Mouse (Mus musculus): ENCODE measurements around the gene Adipoq.
"Not testable (repeated sequence)": the region's sequence is repeated elsewhere in the genome, so short reads cannot be mapped to it uniquely, and the experiment has no call there.

The Adipoq gene

DNA sequence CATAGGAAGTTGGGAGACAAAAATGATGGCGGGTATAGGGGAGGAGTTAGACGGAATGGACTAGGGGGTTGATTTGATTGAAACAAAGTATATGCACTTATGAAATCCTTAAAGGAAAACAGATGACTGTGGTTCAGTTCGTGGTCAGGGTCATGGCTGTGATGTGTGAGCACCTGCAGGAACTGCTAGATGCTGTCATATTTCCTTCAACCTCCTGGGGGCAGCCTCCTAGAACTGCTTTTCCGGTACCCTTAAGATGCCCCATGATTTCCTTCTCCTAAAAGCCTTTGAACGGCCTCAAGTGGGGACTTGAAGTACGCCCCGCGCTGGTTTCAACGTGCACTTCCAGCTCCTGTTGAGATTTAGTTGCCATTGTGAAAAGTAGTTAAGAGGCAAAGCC lies 19.1 kb downstream of the Adipoq start:
- DNase-seq (ENCODE audit: low spot score), result peak; percentile 5

DNA sequence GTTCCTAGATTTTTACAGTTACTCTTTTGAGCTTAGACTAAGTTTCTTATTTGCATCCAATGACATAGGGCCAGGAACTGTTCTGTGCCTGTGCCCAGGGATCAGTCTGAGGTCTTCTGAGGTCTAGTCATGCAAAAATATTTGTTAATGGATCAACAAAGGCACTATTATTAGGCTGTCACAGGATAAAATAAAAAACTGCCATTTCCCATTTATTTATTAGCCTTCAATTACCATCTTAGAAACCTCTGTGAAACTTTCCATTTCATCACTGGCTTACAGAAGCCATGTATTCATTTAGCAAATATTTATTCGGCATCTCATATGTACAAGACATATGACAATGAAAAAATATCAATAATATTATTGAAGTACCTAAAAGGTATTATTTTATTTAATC lies 20.3 kb downstream of the Adipoq start:
- no peak for DNase-seq (ENCODE audit: low spot score)

DNA sequence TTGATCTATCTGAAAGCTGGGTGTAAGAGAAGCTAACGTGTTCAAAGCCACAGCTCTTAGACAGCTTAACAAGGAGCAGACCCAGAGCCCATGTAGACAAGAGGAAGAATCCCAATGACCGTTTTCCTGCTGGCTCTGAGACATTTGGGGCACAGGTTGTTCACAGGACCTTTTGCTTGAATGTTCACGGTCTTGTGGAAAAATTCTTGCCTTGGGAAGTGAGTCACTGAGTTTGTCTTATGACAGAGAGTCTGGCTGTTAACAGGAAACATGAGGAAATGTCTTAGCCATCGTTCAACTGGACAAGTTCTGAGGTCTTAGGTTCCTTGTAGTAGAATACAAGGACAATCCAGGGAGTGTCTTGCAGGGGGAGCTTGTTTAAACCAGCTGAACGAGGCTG lies 20.7 kb downstream of the Adipoq start:
- no peak for DNase-seq (ENCODE audit: low spot score)

DNA sequence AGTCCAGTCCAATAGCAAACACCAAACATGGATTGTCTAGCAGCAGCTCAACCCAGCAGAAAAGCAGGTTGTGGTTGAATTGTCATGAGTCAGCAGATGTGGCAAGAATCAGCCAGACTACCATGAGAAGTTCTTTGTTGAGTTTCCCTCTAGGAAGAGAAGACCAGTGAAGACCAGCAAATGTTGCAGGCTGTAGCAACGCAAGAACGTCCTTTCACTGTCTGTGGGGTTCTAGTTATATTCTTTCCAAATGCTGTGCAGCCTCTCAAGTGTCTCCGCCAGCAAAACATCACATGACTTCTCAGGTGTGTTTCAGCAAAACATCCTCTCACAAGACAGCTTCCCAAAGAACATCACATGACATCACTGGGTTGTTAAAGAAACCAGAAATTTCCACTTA lies 24.5 kb downstream of the Adipoq start:
- no peak for DNase-seq (ENCODE audit: low spot score)

DNA sequence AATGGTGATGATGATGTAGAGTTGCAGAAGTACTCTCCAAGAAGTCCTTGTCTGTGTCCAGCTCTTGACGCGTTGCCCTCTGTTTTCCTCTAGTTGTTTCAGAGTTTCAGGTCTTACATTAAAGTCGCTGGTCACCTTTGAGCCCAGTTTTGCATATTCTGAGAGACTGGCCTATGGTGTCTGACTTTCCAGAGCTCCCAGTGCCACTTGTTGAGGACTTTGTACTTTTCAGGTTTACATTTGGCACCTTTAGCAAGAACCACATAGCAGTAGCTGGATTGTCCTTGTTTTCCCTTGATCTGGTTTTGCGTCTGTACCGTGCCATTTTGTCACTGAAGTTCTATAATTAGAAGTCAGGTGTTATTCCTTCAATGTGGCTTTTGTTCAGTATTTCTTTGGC lies 27.6 kb downstream of the Adipoq start:
- DNase-seq (ENCODE audit: low spot score), result no peak

DNA sequence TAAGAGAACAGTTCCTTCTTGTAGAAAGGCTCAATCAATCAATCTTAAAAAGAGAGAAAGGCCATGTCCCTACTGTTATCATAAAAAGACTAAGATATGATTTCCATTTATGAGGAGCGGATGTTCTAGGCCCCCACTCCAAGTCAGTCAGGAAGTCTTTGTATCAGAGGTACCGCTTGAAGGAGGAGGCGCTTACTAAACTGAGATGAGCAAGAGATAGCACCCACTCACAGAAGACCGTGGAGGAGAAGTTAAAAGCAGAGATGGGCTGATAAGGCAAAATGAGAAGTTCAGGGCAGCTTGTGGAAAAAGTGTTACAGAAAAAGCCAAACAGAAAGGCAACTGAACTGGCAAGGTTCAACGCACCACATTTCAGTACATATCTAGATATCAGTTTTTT lies 28.5 kb downstream of the Adipoq start:
- DNase-seq (ENCODE audit: low spot score), result no peak

DNA sequence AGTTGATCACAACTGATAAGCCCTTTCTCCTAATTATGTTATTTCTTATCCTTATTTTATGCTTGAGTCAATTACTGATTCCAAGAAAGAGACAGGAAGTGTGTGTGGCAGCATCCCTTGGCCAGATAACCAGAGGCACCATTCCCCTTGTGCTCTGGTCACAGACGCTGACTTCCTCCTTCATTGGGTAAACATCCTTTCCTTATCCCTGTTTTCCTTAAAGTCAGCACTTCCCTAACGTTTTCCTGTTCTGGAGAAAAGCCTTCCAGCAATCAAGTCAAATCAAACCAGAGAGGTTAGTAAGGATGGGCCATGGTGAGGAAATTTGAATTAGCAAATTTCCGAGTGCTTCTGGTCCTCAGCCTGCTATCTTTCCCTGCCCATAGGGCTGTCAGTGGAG lies 29.6 kb downstream of the Adipoq start:
- no peak for DNase-seq (ENCODE audit: low spot score)

DNA sequence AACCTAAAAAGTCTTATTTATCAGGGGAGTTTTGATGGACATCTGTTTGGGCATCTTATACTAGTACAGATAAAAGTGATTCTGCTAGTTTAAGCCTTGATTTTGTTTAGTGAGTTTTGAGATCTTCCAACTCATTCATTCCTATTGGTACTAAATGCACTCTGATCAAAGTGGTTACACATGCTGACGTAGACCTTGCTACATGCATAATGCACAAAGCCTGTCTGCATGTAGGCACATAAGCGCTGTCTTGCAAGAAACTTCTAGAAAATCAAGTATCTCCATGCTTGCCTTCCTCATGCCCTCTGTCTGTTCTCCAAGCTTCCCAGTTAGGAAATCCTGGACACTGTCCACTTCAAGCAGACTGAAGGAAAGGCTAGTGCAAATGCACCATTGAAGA lies 31.5 kb downstream of the Adipoq start:
- no peak for DNase-seq (ENCODE audit: low spot score)

DNA sequence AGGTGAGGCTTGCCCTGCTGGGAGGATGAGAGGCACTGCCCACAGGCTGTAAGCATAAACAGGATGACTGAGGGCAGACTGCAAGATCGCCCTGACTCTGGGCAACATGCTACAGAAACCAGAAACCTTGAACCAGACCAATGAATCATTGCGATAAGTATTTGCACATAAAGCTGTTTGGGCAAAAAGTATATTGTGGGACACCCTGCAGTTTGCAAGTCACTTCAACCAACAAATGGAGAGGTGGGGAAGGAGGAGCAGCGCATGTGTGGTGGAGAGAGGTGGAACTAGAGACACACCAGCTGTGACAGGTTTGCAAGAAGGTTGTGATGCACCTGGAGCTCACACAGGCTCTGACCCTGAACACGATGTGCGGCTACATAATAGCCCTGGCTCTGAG lies 32.5 kb downstream of the Adipoq start:
- no peak for DNase-seq (ENCODE audit: low spot score)

DNA sequence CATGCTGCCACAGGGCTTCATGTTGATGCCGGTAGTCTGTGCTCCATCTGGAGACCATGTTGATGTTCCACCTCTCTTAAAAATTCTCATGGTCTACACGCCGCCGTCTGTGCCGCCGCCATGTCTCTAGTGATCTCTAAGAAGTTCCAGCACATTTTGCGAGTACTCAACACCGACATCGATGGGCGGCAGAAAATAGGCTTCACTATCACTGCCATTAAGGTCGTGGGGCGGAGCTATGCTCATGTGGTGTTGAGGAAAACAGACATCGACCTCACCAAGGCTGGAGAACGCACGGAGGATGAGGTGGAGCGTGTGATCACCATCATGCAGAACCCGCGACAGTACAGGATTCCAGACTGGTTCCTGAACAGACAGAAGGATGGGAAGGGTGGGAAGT lies 33.1 kb downstream of the Adipoq start:
- not testable (repeated sequence) for DNase-seq (ENCODE audit: low spot score)

DNA sequence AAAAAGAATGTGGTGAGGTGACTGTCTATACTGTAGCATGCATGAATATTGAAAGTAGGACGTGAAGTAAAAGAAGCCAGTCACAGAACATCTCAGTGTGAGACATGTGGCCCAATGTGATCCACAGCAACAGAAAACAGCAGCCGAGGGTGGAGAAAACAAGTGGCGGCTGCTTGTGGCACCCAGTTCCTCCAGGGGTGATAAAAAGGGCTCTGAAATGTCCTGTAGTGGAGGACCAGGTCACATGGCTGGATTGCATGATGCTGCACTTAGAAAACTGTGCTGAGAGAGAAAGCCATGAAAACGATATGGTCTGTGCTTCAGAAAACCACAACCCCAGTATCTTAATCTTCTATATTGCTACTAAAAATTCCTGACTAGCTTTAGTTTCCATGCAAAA lies 34.7 kb downstream of the Adipoq start:
- no peak for DNase-seq (ENCODE audit: low spot score)

DNA sequence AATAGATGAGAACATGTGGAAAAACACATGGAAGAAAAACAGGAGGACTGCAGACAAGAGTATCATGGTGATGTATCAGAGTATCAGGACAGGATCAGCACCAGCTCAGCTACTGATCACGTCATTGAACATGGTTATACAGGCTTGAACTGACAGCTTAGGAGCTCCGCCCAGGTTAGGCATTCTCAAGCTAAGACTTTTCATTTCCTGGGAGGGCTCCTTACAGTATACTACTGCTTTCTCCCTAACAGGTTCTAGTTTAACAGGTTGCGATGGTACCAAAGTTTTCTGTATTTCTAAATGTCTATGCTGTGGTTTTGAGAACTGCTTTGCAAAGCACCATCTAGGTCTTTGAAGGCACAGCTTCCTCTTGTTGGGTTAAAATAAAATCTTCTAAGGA lies 35.2 kb downstream of the Adipoq start:
- no peak for DNase-seq (ENCODE audit: low spot score)

DNA sequence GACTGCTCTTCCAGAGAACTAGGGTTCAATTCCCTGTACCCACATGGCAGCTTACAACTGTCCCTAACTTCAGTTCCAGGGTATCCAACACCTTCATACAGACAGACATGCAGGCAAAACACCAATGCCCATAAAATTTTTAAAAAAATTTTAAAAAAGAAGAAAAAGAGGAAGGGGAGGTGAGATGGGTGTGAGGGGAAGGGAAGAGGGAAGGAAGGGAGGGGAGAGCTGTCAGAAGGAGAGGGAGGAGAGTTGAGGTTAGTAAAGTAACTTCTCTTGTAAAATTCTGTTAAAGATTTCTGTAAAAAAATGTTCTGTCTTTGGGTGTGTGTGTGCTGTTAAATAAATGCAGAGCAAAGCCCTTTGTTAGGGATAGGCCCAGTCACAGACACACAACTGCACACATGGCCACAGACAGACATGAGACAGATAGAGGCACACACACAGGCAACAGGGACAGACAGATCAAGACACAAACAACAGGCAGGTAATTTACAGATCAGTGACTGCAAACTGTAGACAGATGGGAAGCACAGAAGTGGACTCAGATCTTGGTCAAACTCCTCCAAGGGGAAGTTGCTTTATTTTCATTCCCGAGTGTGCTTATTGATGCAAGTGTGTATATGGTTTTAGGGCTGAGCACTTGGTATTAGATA lies 35.7 kb downstream of the Adipoq start:
- no peak for DNase-seq (ENCODE audit: low spot score)

DNA sequence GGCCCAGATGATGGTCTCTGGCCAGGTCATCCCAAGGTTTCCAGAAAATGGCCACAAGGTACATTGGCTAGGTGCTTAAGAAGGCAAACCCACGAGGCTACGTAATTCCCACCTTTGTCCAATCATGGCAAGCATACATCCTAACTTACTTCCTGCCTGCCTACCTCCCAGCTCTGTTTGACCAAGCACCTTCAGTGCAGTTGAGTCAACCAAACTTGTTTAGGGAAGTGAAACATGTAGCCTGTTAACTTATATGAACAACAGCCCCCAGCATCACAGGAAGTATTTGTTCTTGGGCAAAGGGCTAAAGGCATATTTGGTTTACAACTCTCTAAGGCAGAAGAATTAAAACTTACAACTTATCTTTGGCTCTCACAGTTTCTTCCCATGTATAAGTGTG lies 39.5 kb downstream of the Adipoq start:
- no peak for DNase-seq (ENCODE audit: low spot score)

DNA sequence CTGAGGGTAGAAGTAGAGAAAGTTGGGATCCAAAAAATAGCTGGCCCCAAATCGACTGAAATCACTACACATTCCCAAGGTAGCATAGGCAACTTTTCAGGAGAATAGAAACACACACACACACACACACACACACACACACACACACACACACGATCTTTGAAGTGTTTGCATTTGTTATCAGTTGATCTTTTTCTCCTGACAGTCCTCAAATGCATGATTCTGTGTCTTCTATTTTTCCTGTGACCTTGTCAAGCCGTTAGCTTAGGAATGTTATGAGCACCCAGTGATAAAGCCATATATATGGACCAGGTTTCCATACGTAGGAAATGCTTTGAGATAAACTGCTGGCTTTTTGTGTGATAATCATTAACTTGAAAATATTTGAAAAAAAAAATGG lies 40.1 kb downstream of the Adipoq start:
- no peak for DNase-seq (ENCODE audit: low spot score)

DNA sequence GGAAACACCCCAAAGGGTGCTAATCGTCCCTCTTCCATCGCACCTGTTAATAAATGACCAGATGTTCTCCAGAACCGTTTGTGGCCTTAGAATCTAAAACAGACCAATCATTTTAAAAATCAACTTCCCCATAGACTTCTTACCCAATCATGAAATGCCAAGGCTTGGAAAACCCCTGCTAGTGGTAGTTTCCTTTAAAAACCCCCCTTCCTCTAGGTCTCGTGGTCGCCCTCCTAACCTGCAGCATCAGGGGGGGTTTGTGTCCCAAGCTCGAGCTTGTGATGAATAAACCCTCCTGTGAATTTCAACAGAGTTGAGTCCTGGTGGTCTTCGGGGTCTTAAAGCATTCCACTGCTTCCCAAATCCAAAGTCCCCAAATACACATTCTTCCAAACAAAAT lies 41.6 kb downstream of the Adipoq start:
- no peak for DNase-seq (ENCODE audit: low spot score)

DNA sequence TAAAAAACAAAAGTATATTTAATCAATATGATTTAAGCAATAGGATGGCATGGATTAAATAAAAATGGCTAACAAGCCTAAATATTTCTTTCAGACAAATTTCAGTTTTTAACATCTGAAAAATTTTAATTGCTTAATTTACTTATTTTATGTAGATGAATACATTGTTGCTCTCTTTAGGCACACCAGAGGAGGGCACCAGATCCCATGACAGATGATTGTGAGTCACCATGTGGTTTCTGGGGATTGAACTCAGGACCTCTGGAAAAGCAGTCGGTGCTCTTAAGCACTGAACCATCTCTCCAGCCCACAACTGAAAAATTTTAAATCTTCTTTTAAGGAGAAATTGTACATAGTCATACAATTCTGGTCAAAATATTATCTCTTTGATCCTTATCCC lies 43.3 kb downstream of the Adipoq start:
- DNase-seq (ENCODE audit: low spot score), result no peak

DNA sequence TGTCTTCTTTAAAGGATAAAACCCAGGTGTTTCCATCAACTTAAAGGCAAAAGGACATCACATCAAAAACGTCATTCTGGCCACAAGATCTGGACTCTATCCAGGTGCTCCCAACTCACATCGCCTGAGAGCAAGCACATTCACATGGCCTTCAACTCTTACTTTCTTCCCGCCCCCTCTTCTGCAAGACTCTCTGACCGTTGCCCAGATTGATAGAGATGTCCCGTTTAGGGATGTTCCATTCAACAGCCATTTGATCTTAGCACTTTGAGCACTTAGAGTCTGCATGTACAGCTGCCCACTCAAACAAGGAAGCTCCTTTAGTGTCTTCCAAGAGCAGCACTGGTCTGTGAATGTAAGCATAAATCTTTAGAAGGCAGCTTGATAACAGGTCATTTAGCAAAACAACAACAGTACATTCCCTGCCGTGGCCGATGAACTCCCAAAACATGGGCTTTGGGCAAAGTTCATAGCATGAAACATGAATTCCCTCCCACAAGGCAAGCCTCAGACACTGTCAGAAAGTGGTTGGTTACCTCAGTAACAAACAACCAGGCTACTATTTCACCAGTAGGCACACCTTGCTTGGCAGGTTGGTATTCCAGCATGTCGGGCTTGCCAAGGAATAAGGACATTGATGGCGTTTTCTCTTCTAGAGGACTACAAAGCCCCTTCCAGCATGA lies 45.4 kb downstream of the Adipoq start:
- DNase-seq (ENCODE audit: low spot score), result no peak

DNA sequence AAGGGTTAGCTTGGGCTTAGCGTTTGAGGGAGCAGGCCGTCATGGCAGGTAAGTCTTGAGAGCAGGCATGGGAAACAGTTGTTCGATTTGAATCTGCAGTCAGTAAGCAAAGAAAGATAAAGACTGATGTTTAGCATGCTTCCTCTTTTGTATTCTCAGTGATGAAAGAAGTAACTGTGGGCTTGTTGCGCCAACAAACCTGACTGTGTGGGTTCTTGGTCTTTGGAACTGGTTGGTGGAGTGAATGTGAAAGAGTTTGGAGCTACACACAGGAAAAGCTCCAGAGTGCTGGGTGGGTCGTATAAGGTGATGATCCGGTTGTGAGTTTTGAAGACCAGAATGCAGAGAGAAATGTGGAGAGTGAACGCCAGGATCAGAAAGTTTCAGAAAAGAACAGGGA lies 49.3 kb downstream of the Adipoq start:
- no peak for DNase-seq (ENCODE audit: low spot score)

DNA sequence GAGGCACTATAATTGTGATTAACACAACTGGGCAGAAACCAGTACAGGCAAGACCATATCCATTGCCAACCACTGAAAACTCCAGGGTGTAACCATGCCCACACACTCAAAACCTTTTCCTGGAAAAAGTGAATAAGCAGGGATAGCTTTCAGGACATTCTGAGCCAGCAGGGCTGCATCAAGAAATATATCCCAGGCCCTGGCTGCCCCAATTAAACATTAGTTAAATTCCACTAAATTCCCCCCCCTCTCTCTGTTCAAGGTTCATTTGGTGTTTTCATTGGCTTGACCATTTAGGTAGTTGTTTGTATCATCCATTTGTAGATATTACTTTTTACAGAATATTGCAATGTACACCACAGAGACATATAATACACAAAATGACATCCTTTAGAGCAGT lies 50.0 kb downstream of the Adipoq start:
- no peak for DNase-seq (ENCODE audit: low spot score)

DNA sequence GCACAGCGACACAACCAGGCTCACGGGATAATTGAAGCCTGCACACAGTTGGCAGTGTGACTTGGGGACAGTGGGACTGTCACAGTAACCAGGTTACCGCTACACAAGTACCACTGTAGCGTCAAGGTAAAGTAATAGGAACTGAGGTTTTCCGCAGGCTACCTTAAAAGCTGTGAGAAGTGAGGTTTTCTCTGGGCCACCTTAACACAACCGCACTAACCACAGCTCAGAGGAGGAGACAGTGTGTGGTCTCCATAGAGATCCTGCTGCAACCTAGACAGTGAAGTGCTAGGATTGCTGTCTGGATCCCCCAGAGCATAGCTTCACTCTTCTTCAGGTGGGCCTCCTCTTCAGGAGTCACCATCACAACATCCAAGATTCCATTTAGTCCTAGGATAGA lies 50.5 kb downstream of the Adipoq start:
- no peak for DNase-seq (ENCODE audit: low spot score)

DNA sequence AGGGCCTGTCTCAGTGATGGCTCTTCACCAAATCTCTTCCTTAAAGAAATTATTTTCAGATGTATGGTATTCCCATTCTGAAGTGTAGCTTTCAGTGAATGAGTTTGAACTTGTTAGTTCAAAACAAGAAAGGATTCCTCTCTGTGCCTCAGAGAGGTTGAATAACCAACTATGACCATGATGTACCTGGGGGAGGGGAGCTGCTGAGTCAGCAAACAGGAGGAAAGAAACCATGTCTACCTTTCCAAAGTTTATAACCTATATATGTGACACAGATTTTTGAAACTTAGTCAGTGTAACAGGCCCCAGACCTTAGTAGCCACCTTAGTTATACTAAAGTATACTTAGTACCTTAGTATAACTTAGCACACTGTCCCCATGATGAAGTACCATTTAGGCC lies 55.2 kb downstream of the Adipoq start:
- DNase-seq (ENCODE audit: low spot score), result no peak

Measured in embryo, embryonic 10.5 days (tissue).